Mouse (Mus musculus) heart, postnatal 25 days (tissue): ENCODE results near the gene Gm11127. TPM values are rescaled to one million over a fixed set of nuclear protein-coding genes. Genes with fewer than 3 reads are reported as not detected.
"Not testable (repeated sequence)": the region's sequence is repeated elsewhere in the genome, so short reads cannot be mapped to it uniquely, and the experiment has no call there.

ENCODE experiments used
- DNase-seq: peaks from one replicate; pipeline ENCODE4 v3.0.0; 2022; ENCODE audit warnings: low spot score
- intact Hi-C: fragments of 180-260 bp; cut with DNase I; formaldehyde crosslinking; loops from one replicate; pipeline ENCODE4 v1.15.1; 2025
- total RNA-seq, 2 experiments: library from RNA; stranded (reverse); gene quantifications; 2 replicates each; pipeline ENCODE4 v1.2.3; 2021

Gene Gm11127
- total RNA-seq, 2 experiments from 2014 or later = 2.6 to 2.9 TPM

- intact Hi-C loops, DNase-seq: not testable (repeated sequence)
Measured at GRCm38 (mm10) chr17:36034524-36034923, 23.6 kb downstream of the Gm11127 start.

GRCm38 (mm10) chr17:36032351-36032875 lies 25.8 kb downstream of the Gm11127 start, which contains the start of gene H2-T23:
Gene H2-T23 (minus strand): TSS chr17:36032855.
- peak; percentile 43 for DNase-seq
- intact Hi-C loops = not testable (repeated sequence)

GRCm38 (mm10) chr17:36031583-36032331 lies 26.4 kb downstream of the Gm11127 start:
- intact Hi-C loops, DNase-seq: not testable (repeated sequence)

GRCm38 (mm10) chr17:36030703-36031582 lies 27.2 kb downstream of the Gm11127 start:
- DNase-seq, intact Hi-C loops: not testable (repeated sequence)

GRCm38 (mm10) chr17:36030046-36030702 lies 28.0 kb downstream of the Gm11127 start:
- intact Hi-C loops, DNase-seq: not testable (repeated sequence)

- intact Hi-C loops = no loop called here
- no peak for DNase-seq
Measured at GRCm38 (mm10) chr17:36028879-36029619, 29.1 kb downstream of the Gm11127 start.

- intact Hi-C loops = no loop called here
- no peak for DNase-seq
Measured at GRCm38 (mm10) chr17:36027663-36028062, 30.5 kb downstream of the Gm11127 start.

GRCm38 (mm10) chr17:36025901-36026300 lies 32.3 kb downstream of the Gm11127 start:
- no peak for DNase-seq
- intact Hi-C loops = no loop called here

GRCm38 (mm10) chr17:36025197-36025596 lies 33.0 kb downstream of the Gm11127 start:
- DNase-seq = no peak
- intact Hi-C loops = no loop called here

- no peak for DNase-seq
- intact Hi-C loops = no loop called here
Measured at GRCm38 (mm10) chr17:36023710-36024654, 34.2 kb downstream of the Gm11127 start.

GRCm38 (mm10) chr17:36022922-36023321 lies 35.2 kb downstream of the Gm11127 start:
- no peak for DNase-seq
- intact Hi-C loops = no loop called here

GRCm38 (mm10) chr17:36022098-36022497 lies 36.1 kb downstream of the Gm11127 start:
- intact Hi-C loops = no loop called here
- no peak for DNase-seq

GRCm38 (mm10) chr17:36021309-36021708 lies 36.9 kb downstream of the Gm11127 start:
- no peak for DNase-seq
- intact Hi-C loops = no loop called here

- DNase-seq = peak; percentile 69
- intact Hi-C loops = no loop called here
Measured at GRCm38 (mm10) chr17:36020191-36021073, 37.7 kb downstream of the Gm11127 start, which contains the start of gene H2-T24. Gene H2-T24 (minus strand): TSS chr17:36020560.

- intact Hi-C loops = no loop called here
- no peak for DNase-seq
Measured at GRCm38 (mm10) chr17:36019519-36019918, 38.7 kb downstream of the Gm11127 start.

- intact Hi-C loops = no loop called here
- peak; percentile 41 for DNase-seq
Measured at GRCm38 (mm10) chr17:36018979-36019378, 39.2 kb downstream of the Gm11127 start.

- DNase-seq = no peak
- intact Hi-C loops = no loop called here
Measured at GRCm38 (mm10) chr17:36017046-36017445, 41.1 kb downstream of the Gm11127 start.
